Mouse (Mus musculus): ENCODE results near the gene Atn1. TPM values are rescaled to one million over a fixed set of nuclear protein-coding genes. Genes with fewer than 3 reads are reported as not detected.
A peak's percentile ranks its signal among the peaks of the same experiment; 100 is the strongest.

Gene Atn1
- polyA plus RNA-seq, 1 experiment from 2014 or later, result 24.7 TPM

GRCm38 (mm10) chr6:124698751-124699150, 57.6 kb downstream of the Atn1 start:
- H3K9ac ChIP-seq (ENCODE audit: low read depth, low read length), result no peak overlapping the region
- peaks cover 12% of the 10 kb centered on the region for H3K36me3 ChIP-seq (ENCODE audit: control insufficient read depth, insufficient read depth, low read length)
- no peak for ATAC-seq

GRCm38 (mm10) chr6:124696441-124697150, 59.7 kb downstream of the Atn1 start:
- Histone ChIP-seq H3K4me1 (ENCODE audit: control insufficient read depth, insufficient read depth, low read depth, low read length) (no peaks in the 10 kb centered on the region), H3K27ac (ENCODE audit: low read depth, low read length) (no peak overlapping the region), H3K9me3 (ENCODE audit: control insufficient read depth, low read length) (no peaks in the 10 kb centered on the region), H3K27me3 (replicated peaks; ENCODE audit: control insufficient read depth, insufficient read depth, low read length) (no peaks in the 10 kb centered on the region), H3K4me3 (ENCODE audit: low read length) (no peak overlapping the region), H3K4me2 (ENCODE audit: low read length) (no peak overlapping the region), H3K9ac (ENCODE audit: low read depth, low read length) (no peak overlapping the region), H3K36me3 (ENCODE audit: control insufficient read depth, insufficient read depth, low read length) (peaks cover 6% of the 10 kb centered on the region; the same call in 1 of the 2 replicates)
- WGBS, result 91% methylated on average over 7 of the region's 7 CpGs
- no peak for ATAC-seq

More at GRCm38 (mm10) chr6:124698751-124699150, 57.6 kb downstream of the Atn1 start:
- Histone ChIP-seq H3K27me3 (replicated peaks; ENCODE audit: control insufficient read depth, insufficient read depth, low read length) (no peaks in the 10 kb centered on the region), H3K4me3 (ENCODE audit: low read length) (no peak overlapping the region), H3K27ac (ENCODE audit: low read depth, low read length) (no peak overlapping the region), H3K9me3 (ENCODE audit: control insufficient read depth, low read length) (no peaks in the 10 kb centered on the region), H3K4me1 (ENCODE audit: control insufficient read depth, insufficient read depth, low read depth, low read length) (no peaks in the 10 kb centered on the region), H3K4me2 (ENCODE audit: low read length) (no peak overlapping the region)
- WGBS, result 83% methylated on average over 6 of the region's 6 CpGs

- Histone ChIP-seq H3K4me3 (ENCODE audit: low read length) (no peak overlapping the region), H3K9ac (ENCODE audit: low read depth, low read length) (no peak overlapping the region), H3K36me3 (ENCODE audit: control insufficient read depth, insufficient read depth, low read length) (no peaks in the 10 kb centered on the region), H3K4me1 (ENCODE audit: control insufficient read depth, insufficient read depth, low read depth, low read length) (no peaks in the 10 kb centered on the region), H3K4me2 (ENCODE audit: low read length) (no peak overlapping the region), H3K27me3 (replicated peaks; ENCODE audit: control insufficient read depth, insufficient read depth, low read length) (no peaks in the 10 kb centered on the region), H3K9me3 (ENCODE audit: control insufficient read depth, low read length) (no peaks in the 10 kb centered on the region), H3K27ac (ENCODE audit: low read depth, low read length) (peak overlapping the region; percentile 63; the same call in 1 of the 2 replicates)
- WGBS, result 62% methylated on average over 15 of the region's 15 CpGs
- peak; percentile 87 for ATAC-seq
Observed at GRCm38 (mm10) chr6:124694166-124694955, 62.0 kb downstream of the Atn1 start.

- H3K4me2 ChIP-seq (ENCODE audit: low read length), result no peak overlapping the region
- 74% methylated on average over 15 of the region's 15 CpGs for WGBS
- H3K4me3 ChIP-seq (ENCODE audit: low read length), result no peak overlapping the region
- H3K27me3 ChIP-seq (replicated peaks; ENCODE audit: control insufficient read depth, insufficient read depth, low read length), result no peaks in the 10 kb centered on the region
- no peaks in the 10 kb centered on the region for H3K9me3 ChIP-seq (ENCODE audit: control insufficient read depth, low read length)
- H3K36me3 ChIP-seq (ENCODE audit: control insufficient read depth, insufficient read depth, low read length), result no peaks in the 10 kb centered on the region
- no peak overlapping the region for H3K9ac ChIP-seq (ENCODE audit: low read depth, low read length)
- H3K4me1 ChIP-seq (ENCODE audit: control insufficient read depth, insufficient read depth, low read depth, low read length), result no peaks in the 10 kb centered on the region
- H3K27ac ChIP-seq (ENCODE audit: low read depth, low read length), result peak overlapping the region; percentile 63; the same call in 1 of the 2 replicates
- ATAC-seq, result no peak
Observed at GRCm38 (mm10) chr6:124693243-124693981, 62.9 kb downstream of the Atn1 start.

MicroRNA genes within 50 kb of the gene (microRNA counts, 519-probe panel; counts per million panel counts)
- 855 counts per million, percentile 4 among the panel's probes with 10 or more counts for microRNA mmu-miR-141
- 1,977 counts per million, percentile 27 among the panel's probes with 10 or more counts for microRNA mmu-miR-200c

Small RNA genes within 50 kb of the gene (microRNA-seq; reads per million reads assigned to microRNA genes)
- 9.6 reads per million, percentile 26 among the genes with 10 or more reads in this experiment for gene Mir141
- 46.7 reads per million, percentile 39 among the genes with 10 or more reads in this experiment for gene Mir200c

Other genes with a start within 250 kb of the Atn1 start
- 0.23 and 0.70 TPM in 2 replicates for gene C1ra, start 244.1 kb downstream of the Atn1 start, polyA plus RNA-seq (2015; fragmentation: Nextera tagmentation; extraction: Ambion mirVana)
- 0.49 and 1.3 TPM in 2 replicates for gene C1s1, start 214.2 kb downstream of the Atn1 start, polyA plus RNA-seq (2015; fragmentation: Nextera tagmentation; extraction: Ambion mirVana)
- gene C1rb, start 186.2 kb downstream of the Atn1 start, polyA plus RNA-seq (2015; fragmentation: Nextera tagmentation; extraction: Ambion mirVana), result 0.09 TPM in 1 of 2 replicates, not detected in the other
- gene C1s2, start 120.4 kb downstream of the Atn1 start, polyA plus RNA-seq (2015; fragmentation: Nextera tagmentation; extraction: Ambion mirVana), result 0.10 TPM in 1 of 2 replicates, not detected in the other
- gene Lpcat3, start 93.5 kb downstream of the Atn1 start, polyA plus RNA-seq (2015; fragmentation: Nextera tagmentation; extraction: Ambion mirVana), result 51.1 and 53.7 TPM in 2 replicates
- gene Emg1, start 44.3 kb downstream of the Atn1 start, polyA plus RNA-seq (2015; fragmentation: Nextera tagmentation; extraction: Ambion mirVana), result 104 and 108 TPM in 2 replicates
- 249 and 250 TPM in 2 replicates for gene Phb2, start 44.2 kb downstream of the Atn1 start, polyA plus RNA-seq (2015; fragmentation: Nextera tagmentation; extraction: Ambion mirVana)
- gene Ptpn6, start 17.8 kb downstream of the Atn1 start, polyA plus RNA-seq (2015; fragmentation: Nextera tagmentation; extraction: Ambion mirVana), result 4.8 and 4.9 TPM in 2 replicates
- 587 and 645 TPM in 2 replicates for gene Grcc10, start 15.2 kb downstream of the Atn1 start, polyA plus RNA-seq (2015; fragmentation: Nextera tagmentation; extraction: Ambion mirVana)
- gene Gm45234, start 503 bp downstream of the Atn1 start, polyA plus RNA-seq (2015; fragmentation: Nextera tagmentation; extraction: Ambion mirVana), result not detected in 2 replicates
- 192 and 210 TPM in 2 replicates for gene Eno2, start 13.1 kb upstream of the Atn1 start, polyA plus RNA-seq (2015; fragmentation: Nextera tagmentation; extraction: Ambion mirVana)
- 4.0 and 5.3 TPM in 2 replicates for gene Lrrc23, start 23.2 kb upstream of the Atn1 start, polyA plus RNA-seq (2015; fragmentation: Nextera tagmentation; extraction: Ambion mirVana)
- 9.2 and 10.3 TPM in 2 replicates for gene Spsb2, start 52.1 kb upstream of the Atn1 start, polyA plus RNA-seq (2015; fragmentation: Nextera tagmentation; extraction: Ambion mirVana)
- 544 and 601 TPM in 2 replicates for gene Tpi1, start 57.8 kb upstream of the Atn1 start, polyA plus RNA-seq (2015; fragmentation: Nextera tagmentation; extraction: Ambion mirVana)
- 220 and 232 TPM in 2 replicates for gene Usp5, start 73.0 kb upstream of the Atn1 start, polyA plus RNA-seq (2015; fragmentation: Nextera tagmentation; extraction: Ambion mirVana)
- 34.2 and 38.5 TPM in 2 replicates for gene Cdca3, start 73.0 kb upstream of the Atn1 start, polyA plus RNA-seq (2015; fragmentation: Nextera tagmentation; extraction: Ambion mirVana)
- 1.0 and 1.1 TPM in 2 replicates for gene Gnb3, start 83.8 kb upstream of the Atn1 start, polyA plus RNA-seq (2015; fragmentation: Nextera tagmentation; extraction: Ambion mirVana)
- gene P3h3, start 101.2 kb upstream of the Atn1 start, polyA plus RNA-seq (2015; fragmentation: Nextera tagmentation; extraction: Ambion mirVana), result 7.5 and 16.2 TPM in 2 replicates
- 30.9 and 32.9 TPM in 2 replicates for gene Gpr162, start 107.5 kb upstream of the Atn1 start, polyA plus RNA-seq (2015; fragmentation: Nextera tagmentation; extraction: Ambion mirVana)
- 0.26 and 0.27 TPM in 2 replicates for gene Cd4, start 131.7 kb upstream of the Atn1 start, polyA plus RNA-seq (2015; fragmentation: Nextera tagmentation; extraction: Ambion mirVana)
- gene Lag3, start 155.2 kb upstream of the Atn1 start, polyA plus RNA-seq (2015; fragmentation: Nextera tagmentation; extraction: Ambion mirVana), result 3.0 and 3.6 TPM in 2 replicates
- 609 and 678 TPM in 2 replicates for gene Ptms, start 163.6 kb upstream of the Atn1 start, polyA plus RNA-seq (2015; fragmentation: Nextera tagmentation; extraction: Ambion mirVana)
- gene Mlf2, start 174.9 kb upstream of the Atn1 start, polyA plus RNA-seq (2015; fragmentation: Nextera tagmentation; extraction: Ambion mirVana), result 574 and 587 TPM in 2 replicates
- gene Cops7a, start 209.0 kb upstream of the Atn1 start, polyA plus RNA-seq (2015; fragmentation: Nextera tagmentation; extraction: Ambion mirVana), result 107 TPM in 2 replicates
- 67.4 and 77.9 TPM in 2 replicates for gene Pianp, start 240.2 kb upstream of the Atn1 start, polyA plus RNA-seq (2015; fragmentation: Nextera tagmentation; extraction: Ambion mirVana)

Data from hindbrain, embryonic 16.5 days (tissue).